Mouse (Mus musculus): ENCODE measurements around the gene Scn2b.

The Scn2b gene

DNA sequence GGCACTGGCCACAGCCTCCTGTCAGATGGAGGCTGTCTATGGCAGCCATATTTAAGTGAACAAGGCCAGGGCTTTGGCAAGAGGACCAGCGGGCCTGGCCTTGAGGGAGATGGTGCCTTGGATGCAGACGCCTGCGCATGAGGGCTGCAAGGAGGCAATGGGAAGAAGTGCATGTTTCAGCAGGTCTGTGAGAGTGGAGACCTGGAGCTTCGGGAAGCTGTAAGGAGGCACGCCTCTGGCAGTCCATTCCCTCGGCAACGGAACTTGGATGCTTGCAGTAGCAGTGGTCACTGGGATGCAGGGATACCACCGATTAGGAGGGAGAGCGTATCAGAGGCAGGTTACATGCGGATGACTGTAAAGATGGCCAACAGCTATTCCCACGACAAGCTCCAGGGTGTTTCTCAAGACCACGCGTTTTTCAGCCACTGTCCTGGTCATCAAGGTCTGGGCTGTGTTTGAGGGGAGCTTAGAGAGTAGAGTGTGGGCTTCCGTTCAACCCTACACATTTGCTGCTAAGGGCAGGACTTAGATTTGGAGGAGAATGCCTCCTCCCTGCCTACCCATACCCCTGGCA is 2.5 kb downstream of the Scn2b start:
- DNase-seq (ENCODE audit: low spot score in 2 of 2): no peak

DNA sequence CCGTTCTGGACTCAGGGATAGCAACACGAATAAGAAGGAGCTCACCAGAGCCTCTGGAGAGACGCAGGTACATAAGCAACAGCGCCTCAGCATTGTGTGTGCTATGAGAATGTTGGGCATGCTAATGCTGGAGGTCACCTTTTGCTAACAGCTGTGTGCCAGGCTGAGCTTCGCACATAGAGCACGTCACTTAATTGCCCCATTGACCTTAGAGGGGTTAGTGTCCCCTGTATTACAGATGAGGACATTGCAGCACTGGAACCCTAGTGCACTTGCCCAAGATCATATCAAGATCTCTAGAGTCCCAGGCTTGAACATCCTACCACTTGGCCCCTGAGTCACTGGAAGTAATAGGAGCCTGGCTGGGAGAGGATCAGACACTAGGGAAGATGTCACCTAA is 3.0 kb downstream of the Scn2b start:
- no peak for DNase-seq (ENCODE audit: low spot score in 2 of 2)

DNA sequence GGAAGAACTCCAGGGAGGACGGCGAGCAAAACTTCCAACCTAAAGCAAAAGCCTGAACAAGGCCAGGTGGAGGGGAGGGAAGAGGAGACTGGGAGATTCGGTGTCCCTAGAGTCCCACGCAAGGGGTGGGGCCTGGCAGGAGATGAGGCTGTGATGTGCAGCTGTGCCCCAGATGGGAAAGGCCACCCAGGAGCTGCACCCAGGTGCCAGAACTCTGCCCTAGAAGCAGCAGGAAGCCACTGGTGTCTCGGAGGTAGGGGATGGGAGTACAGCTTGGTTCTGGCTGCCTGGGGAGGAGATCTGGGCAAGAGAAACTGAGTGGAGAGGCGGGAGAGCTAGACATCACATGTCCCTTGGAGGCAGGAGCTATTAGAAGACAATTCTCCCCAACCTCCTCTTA is 3.4 kb downstream of the Scn2b start:
- DNase-seq (ENCODE audit: low spot score in 2 of 2): no peak

DNA sequence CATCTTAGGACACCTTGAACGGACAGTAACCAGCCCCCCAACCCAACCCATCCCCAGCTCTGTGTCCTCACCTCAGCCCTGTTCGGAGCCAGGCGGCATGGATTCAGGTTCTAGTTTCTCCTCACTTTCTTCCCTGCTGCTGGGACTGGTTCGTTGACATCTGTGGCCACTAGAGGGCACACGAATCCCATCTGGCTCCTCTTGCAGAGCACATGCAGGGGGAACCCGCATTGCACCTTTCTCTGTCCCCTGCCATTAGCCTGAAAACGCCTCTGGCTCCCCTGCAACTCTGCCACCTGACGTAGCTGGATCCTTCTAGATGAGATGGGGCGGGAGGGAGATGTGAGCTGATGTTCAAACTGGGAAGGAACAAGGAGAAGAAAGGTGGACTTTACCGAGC is 4.2 kb downstream of the Scn2b start:
- peak; percentile 61 to 78 for DNase-seq (ENCODE audit: low spot score in 2 of 2)

DNA sequence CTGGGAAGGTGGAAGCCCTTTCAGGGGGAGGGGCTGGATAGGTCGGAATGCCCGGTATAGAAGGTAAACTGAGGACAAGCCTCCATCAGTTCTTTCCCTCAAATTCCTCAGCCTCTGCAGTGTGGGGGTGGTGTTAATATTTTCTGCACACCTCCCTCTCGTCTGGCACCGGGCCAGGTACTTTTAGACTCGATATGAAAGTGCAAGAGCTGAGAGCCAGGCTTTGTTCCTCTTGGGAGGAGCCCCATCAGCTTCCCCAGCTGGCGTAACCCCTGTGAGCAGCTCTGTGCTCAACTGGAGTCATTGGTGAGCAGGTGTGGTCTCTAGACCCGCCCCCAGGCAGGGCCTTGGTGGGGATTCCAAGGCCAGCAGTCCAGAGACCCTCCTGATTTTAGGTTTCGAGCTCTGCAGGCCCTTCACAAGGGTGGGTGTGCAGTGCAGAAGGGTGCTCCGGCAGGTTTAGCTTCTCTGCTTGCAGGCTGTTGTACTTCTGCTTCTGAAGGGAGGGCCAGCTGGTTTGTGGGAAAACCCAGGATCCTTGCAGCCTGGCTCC is 4.7 kb downstream of the Scn2b start:
- peak; percentile 41 to 78 for DNase-seq (ENCODE audit: low spot score in 2 of 2)

DNA sequence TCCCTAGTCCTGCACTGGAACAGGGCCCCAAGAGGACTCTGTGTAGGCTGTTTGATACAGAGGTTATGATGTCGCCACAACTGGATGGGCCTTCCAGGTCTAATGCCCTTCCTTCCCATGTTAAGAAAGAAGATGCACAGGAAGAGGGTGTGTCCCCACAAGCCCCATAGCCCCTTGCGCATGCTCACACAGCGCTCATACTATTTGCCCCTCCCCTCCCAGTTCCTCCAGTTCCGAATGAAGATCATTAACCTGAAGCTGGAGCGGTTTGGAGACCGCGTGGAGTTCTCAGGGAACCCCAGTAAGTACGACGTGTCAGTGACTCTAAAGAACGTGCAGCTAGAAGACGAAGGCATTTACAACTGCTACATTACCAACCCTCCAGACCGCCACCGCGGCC is 7.6 kb downstream of the Scn2b start:
- no peak for DNase-seq (ENCODE audit: low spot score in 2 of 2)

DNA sequence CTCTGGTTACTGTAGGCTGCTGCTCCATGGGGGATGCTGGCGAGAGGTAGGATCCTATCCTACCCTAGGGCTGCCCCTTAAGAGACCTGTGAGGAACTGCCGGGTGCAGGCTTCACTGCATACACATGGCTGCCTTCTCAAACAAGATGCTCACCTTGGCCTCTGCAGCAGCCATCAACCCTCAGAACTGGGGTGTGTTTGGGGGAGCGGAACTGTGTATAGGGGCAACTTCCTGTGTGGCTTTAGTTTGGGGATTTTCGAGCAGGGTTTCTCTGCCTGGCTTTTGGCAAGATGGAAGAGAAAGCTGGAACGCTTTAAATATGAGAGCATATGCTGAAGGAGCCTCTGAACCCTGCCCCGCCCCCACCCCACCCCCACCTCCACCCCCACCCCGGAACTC is 9.4 kb downstream of the Scn2b start:
- peak in 1 of 2 experiments; percentile 21 for DNase-seq (ENCODE audit: low spot score in 2 of 2)

DNA sequence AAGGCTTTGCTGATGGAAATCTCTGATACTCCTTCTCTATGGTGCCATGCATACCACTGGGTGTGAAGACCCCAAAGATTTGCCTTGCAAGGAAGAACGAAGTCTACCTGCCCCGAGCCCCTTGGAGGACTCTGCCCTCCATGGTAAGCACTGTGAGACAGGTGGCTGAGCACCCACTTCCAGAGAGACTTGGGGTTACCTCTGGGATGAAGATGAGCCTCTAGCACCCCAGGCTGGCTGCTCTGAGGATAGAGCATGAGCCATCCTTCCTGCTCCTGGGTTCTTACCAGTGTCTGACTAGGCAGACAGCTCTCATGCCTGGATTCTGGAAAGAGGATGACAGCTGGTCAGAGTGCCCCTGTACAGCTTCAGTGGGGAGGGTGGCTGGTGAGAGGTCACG is 12.5 kb downstream of the Scn2b start:
- DNase-seq (ENCODE audit: low spot score in 2 of 2): no peak

DNA sequence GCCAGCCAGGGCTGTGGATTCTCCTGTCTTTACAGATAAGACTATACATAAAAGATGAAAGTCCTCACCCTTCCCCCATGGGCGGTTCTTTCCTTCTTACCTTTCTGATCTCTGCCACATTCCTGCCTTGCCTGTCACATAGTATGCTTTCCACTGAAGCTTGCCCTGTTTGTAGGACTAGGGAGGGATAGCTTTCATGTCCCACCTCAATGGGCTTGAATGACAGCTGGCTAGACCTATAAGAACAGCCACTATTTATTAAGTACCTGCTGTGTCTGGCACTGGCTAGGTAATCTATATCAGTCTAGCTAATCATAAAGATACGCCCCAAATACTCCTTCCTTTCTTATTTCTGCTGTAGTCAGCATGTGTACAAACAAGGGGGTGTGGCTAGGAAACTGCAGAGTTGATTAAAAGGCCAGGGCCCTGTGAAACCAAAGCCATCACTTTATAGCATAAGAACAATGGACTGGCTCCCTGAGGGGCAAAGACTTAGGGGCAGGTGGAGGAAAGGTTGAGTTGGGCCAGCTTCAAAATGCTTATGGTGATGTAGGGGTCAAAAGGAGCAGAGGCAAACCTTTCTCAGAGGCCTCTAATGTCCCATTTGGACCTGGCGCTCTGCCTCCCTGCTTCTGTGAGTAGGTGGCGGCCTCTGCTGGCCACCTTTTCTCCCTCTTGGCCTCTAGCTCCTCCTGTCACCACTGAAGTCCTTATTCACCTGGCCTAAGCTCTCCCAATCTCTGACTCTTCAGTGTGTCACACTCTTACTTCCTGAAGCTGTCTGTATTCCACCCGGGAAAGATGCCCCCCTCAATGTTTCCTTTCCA is 16.1 kb downstream of the Scn2b start:
- peak in 1 of 2 experiments; percentile 64 for DNase-seq (ENCODE audit: low spot score in 2 of 2)

DNA sequence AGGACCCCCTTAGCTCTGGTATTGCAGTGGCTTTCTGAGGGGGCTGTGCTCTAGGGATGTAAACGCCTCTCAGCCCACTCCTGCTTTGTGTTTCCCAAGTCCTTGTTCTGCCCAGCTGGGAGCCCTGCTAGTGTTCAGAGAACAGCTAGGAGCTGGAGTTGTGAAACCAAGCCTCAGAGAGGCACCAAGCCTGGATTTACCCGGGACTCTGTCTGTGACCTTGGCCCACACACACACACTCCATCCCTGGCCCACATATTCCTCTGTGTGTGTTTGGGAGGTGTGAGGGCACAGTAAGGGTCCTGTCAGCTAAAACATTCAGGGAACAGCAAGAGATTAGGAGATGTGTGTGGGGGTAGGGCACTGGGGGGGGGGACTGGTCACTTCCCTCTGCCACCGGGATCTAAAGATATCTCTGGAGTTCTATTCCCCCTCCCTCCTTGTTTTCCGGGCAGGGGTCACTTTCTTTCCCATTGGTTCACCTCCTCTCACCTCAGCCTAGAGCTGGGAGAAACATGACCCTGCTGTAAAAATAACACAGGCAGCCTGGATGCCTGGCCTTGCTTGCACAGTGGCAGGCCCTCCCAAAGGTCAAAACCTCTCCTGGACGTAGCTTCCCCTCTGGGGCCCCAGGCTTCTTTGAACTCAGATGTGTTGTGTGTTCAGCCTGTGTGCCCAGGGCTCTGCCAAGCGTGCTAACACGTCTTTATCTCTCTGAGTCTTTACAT is 19.0 kb downstream of the Scn2b start:
- DNase-seq (ENCODE audit: low spot score in 2 of 2): no peak

DNA sequence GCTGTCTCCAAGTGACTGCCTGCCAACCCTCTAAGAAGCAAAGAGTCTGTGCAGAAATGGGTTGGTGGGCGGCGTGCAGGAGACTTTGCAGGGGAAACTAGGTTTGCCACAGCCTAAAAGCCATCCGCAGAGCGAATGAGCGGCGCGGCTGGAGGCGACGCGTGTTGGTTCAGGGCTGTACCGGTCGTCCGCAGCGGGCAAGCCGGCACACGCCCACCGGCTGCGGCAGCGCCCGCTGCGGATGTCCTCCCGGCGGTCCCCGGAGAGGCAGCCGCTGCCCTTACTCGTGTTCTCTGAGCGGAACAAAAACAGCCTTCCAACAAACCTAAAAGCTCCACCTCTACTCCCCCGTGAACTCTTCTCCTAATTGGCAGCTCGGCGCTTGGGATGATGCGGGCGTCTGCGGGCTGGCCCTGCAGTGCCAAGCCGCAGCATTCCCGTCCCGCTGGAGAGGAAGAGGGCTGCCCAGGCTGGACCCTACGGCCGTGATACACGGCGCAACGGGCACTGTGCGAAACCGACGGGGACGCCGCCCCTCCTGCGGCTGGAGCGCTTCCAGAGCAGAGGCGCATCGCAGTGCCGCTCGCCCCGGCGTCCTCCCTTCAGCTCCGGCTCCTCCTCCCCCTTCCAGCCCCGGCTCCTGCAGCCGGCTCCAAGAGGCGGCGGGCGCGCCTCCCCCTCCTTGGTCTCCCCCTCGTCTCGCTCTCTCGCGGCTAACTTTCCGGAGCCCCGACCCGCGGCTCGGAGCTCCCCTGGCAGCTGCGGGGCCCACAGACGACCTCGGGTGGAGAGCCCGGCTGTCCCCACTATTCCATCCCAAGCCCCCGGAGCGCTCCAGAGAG is 20.8 kb downstream of the Scn2b start, which contains the start of gene Scn4b:
TSS of gene Scn4b (plus strand) at position 205 of the 842 bp plus-strand sequence.
- no peak for DNase-seq (ENCODE audit: low spot score in 2 of 2)

DNA sequence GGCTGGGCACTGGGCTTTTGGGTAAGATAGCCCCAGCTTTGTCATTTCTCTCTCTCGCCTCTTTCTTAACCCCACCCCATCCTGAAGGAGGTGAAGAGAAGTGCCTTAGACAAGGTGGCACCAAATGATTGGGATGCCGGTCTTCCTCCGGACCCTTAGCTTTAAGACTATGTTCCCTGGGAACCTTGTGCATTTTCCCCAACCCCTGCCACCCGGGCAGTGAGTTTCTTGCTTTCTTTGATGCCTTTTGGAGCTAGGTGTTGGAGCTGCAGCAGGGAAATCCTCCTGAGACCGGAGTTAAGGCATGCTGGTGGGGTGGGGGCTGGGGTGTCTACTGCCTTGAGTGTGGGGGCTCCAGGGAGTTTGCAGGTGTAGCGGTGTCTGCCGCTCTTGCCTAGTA is 21.5 kb downstream of the Scn2b start:
- DNase-seq (ENCODE audit: low spot score in 2 of 2): no peak

DNA sequence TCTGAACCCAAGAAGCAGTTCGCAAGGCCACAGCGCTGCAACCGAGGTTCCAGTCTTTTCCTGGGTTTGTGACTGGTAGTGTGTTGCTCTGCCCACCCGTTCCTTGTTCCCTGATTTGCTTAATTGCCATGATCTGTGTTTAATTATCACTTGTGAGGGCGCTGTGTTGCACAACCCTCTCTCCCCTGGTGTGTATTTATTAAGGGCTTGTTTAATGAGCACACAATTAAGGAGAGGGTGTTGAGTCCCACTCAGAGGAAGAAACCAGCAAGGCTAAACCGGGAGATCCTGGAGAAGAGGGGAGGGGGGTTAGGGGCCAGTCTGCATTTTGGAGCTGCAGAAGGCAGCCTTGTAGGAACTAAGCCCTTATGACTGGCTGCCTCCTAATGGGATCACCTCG is 23.4 kb downstream of the Scn2b start:
- no peak for DNase-seq (ENCODE audit: low spot score in 2 of 2)

DNA sequence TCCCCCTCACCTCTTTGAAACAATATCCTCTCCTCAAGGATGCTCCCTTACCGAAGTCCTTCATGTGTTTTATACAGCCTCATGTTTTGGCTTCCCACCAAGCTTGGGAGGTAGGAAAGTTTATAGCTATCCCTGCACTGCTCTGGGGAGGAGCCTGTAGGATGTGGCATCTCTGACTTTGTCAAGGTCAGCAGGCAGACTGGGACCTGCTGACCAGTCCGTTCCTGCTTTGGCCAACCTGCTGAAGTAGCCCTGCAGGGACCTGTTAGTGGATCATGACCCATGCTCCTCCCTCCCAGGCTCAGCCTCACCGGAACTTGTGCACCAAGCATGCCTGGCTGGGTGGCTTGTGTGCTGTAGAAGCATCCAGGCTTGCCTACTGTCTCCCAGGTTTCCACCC is 25.1 kb downstream of the Scn2b start:
- no peak for DNase-seq (ENCODE audit: low spot score in 2 of 2)

DNA sequence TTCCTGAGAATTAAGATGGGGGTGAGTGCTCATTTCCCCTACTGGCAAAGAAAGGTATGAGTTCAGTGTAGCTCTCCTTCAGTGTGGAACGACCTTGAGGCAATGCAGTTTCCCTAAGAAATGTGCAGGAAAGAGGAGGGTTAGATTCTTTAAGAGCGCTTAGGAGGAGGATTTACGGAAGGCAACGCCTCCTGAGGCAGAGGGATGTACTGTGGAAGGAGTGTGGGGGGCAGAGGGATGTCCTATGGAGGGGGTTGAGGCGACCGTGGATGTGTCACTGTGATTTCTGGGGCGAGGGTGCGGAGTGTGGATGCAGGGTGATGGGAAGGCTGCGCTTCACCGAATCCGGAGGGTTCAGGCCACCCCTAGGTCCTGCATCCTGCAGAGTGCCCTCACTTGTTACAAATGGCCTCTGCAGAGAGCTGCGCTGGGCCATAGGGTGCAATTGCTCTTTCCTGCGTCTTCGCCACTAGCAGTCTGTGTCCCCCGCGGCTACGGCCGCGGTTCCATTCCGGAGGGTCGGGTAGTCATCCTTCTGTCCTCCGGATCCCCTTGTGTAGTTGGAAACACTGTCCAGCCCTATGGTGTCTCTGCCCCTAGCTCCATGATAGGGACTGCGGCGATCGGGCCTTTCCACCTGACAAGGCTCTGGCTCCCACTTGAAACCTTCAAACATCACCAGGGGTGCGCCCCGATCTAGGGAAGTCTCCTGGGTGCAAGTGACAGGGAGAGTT is 28.1 kb downstream of the Scn2b start:
- no peak for DNase-seq (ENCODE audit: low spot score in 2 of 2)

DNA sequence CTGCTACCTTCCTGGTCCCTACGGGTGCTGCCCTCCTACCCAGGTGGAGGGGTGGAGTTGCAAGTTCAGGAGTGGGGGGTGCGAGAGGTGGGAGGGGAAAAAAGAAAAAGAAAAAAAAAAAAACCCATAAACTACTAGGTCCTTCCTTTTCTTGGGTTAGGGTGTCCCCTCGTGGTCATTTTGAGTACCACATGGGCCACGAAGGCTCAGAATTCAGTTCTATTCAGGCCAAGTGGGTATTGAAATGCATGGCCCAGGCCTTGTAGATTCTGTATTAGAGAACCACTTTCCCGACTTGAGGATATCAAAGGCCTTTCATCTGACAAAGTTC is 28.6 kb downstream of the Scn2b start:
- peak; percentile 53 to 70 for DNase-seq (ENCODE audit: low spot score in 2 of 2)

DNA sequence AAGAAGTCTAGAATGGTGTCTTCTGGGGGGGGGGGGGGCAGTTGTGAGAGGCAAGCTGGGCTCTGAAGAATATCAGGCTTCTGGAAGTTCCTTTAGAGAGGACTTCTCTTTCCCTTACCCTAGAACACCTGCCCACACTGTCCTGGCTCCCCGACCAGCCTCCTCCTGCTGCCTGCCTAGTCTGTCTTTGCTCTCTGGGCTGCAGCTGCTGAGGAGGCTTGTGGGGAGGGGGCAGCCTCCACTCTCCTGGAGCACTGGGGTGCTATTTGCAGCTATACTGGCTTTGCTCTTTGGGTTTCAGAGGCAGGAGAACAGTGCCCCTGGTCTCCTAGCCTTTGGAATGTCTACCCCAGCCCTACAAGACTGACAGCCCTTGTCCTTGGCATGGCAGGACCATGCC is 33.4 kb downstream of the Scn2b start:
- no peak for DNase-seq (ENCODE audit: low spot score in 2 of 2)

DNA sequence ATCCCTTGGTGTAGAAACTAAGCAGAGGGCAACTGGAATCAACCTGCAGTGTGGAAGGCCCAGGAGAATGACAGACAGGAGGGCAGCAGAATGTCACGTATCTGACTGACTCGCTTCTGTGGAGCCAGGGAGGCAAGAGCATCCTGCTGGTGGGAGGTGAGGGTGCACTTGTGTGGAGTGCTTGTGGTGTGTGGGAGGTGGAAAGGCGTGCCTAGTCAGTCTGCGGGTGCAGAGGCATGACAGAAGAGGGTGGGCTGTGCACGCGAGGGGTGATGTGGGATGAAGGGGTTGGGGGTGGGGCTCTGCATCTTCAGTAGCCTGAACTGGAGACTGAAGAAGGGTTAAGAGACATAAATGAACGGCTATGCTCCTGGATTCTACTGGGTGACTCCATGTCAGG is 35.8 kb downstream of the Scn2b start:
- DNase-seq (ENCODE audit: low spot score in 2 of 2): no peak

DNA sequence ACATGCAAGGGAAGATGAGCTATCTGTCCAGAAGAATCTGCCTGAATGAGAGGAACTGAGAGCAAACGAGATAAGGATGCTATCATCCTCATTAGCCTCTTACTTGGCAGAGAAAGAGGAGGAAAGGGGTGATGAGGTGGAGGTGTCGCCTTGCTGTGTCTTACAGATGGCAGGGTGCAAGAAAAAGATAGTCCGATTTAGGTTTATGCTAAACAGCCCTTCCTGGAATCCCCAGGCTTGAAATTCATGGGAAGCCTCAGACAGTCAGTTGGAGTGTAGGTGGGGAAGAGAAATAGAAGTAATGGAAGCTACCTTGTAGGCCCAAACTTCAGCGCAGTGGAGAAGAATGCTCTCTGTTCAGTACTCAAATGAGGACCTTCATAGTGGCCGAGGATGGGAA is 50.3 kb downstream of the Scn2b start:
- no peak for DNase-seq (ENCODE audit: low spot score in 2 of 2)

DNA sequence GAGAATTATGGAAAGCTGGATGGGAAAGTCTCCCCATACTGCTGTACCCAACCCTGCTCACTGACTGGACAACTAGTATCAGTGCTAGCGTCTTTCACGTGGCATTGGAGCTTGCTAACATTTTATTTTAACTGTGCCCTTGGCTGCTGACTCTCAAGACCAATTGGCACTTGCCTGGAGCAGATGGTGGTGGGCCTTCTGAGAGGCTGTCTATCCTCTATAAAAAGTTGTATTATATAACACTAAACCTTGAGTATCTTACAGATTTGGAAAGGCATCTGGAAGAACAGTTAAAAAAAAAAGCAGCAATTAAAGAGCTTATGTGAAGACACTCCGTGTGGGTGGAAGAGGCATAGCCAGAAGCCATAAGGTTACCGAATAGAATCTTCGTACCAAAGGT is 52.6 kb downstream of the Scn2b start:
- DNase-seq (ENCODE audit: low spot score in 2 of 2): no peak

DNA sequence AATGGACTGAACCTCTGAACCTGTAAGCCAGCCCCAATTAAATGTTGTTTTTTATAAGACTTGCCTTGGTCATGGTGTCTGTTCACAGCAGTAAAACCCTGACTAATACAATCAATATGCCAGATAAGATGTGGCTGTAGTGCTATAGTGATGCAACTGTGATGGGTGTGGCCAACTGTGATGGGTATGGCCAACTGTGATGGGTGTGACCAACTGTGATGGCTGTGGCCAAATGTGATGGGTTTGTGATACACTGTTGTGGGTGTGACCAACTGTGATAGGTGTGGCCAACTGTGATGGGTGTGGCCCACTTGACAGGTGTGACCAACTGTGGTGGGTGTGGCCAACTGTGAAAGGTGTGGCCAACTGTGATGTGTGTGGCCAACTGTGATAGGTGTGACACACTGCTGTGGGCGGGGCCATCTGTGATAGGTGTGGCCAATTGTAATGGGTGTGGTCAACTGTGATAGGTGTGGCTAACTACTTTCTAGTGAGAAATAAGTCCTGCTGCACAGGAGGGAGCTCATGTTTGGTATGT is 53.6 kb downstream of the Scn2b start:
- peak in 1 of 2 experiments; percentile 40 for DNase-seq (ENCODE audit: low spot score in 2 of 2)
